Mouse (Mus musculus) myocyte (in vitro differentiated cells): ENCODE measurements around the gene Alk. TPM values are rescaled to one million over a fixed set of nuclear protein-coding genes. Genes with fewer than 3 reads are reported as not detected.

Experiments
- H3K27me3 ChIP-seq: one replicate; pipeline ENCODE4 v1.6.1; 2011; ENCODE audit not compliant: control insufficient read depth, insufficient read depth, insufficient read length
- H3K36me3 ChIP-seq: one replicate; pipeline ENCODE4 v1.6.1; 2011; ENCODE audit not compliant: control insufficient read depth, insufficient read depth
- H3K4me2 ChIP-seq: one replicate; pipeline ENCODE4 v1.6.1; 2011; ENCODE audit warnings: low read depth, control low read depth
- H3K4me3 ChIP-seq: one replicate; pipeline ENCODE4 v1.5.1; 2011; ENCODE audit warnings: mild to moderate bottlenecking, control low read depth, moderate library complexity
- H3K79me2 ChIP-seq: one replicate; pipeline ENCODE4 v1.6.1; 2011; ENCODE audit not compliant: control insufficient read depth, insufficient read depth
- H3ac ChIP-seq: one replicate; pipeline ENCODE4 v1.6.1; 2011; ENCODE audit not compliant: control insufficient read depth, insufficient read length
- CEBPB ChIP-seq: IDR thresholded peaks from 2 replicates; pipeline ENCODE4 v1.6.1; 2011; ENCODE audit warnings: mild to moderate bottlenecking, moderate library complexity; ENCODE audit not compliant: poor library complexity, insufficient read depth, severe bottlenecking
- E2F4 ChIP-seq: IDR thresholded peaks from one replicate; pipeline ENCODE4 v1.6.1; 2011; ENCODE audit warnings: mild to moderate bottlenecking, control low read depth, moderate library complexity; ENCODE audit not compliant: insufficient read depth
- MAX ChIP-seq: IDR thresholded peaks from one replicate; pipeline ENCODE4 v1.6.1; 2011; ENCODE audit warnings: low read depth, mild to moderate bottlenecking, control low read depth
- MYOD1 ChIP-seq, 3 experiments: IDR thresholded peaks; one replicate each; pipeline ENCODE4 v1.6.1; 2011; ENCODE audit warnings: control low read depth in 2 of 3, low read depth in 2 of 3, mild to moderate bottlenecking in 2 of 3, moderate library complexity in 1 of 3; ENCODE audit not compliant: insufficient read length in 2 of 3, control insufficient read depth in 1 of 3
- MYOG ChIP-seq, 3 experiments: IDR thresholded peaks; one replicate each; pipeline ENCODE4 v1.6.1; 2011; ENCODE audit warnings: control low read depth in 2 of 3, low read depth in 2 of 3, mild to moderate bottlenecking in 2 of 3; ENCODE audit not compliant: insufficient read length in 2 of 3, control insufficient read depth in 1 of 3, insufficient read depth in 1 of 3
- POLR2A ChIP-seq: IDR thresholded peaks from one replicate; pipeline ENCODE4 v1.6.1; 2011; ENCODE audit warnings: low read depth, mild to moderate bottlenecking, control low read depth, moderate library complexity; ENCODE audit not compliant: insufficient read length
- POLR2AphosphoS2 ChIP-seq: IDR thresholded peaks from one replicate; pipeline ENCODE4 v1.6.1; 2011; ENCODE audit warnings: low read depth, control low read depth; ENCODE audit not compliant: insufficient read length
- REST ChIP-seq: IDR thresholded peaks from one replicate; pipeline ENCODE4 v1.6.1; 2011; ENCODE audit warnings: mild to moderate bottlenecking, control low read depth, moderate library complexity; ENCODE audit not compliant: insufficient read depth, insufficient read length
- SRF ChIP-seq: IDR thresholded peaks from one replicate; pipeline ENCODE4 v1.6.1; 2011; ENCODE audit warnings: low read depth; ENCODE audit not compliant: control insufficient read depth, insufficient read length
- TCF12 ChIP-seq: IDR thresholded peaks from one replicate; pipeline ENCODE4 v1.6.1; 2011; ENCODE audit warnings: mild to moderate bottlenecking, control low read depth; ENCODE audit not compliant: poor library complexity, insufficient read depth, severe bottlenecking
- TCF3 ChIP-seq: IDR thresholded peaks from one replicate; pipeline ENCODE4 v1.6.1; 2011; ENCODE audit warnings: low read depth, control low read depth; ENCODE audit not compliant: insufficient read length
- USF1 ChIP-seq: IDR thresholded peaks from one replicate; pipeline ENCODE4 v1.6.1; 2011; ENCODE audit warnings: low read depth, mild to moderate bottlenecking, control low read depth, moderate library complexity
- polyA plus RNA-seq: library from polyadenylated mRNA; unstranded; fragments of >200 nt; fragmentation: generic; extraction: Trizol; gene quantifications from one replicate; pipeline ENCODE4 v1.2.1, GENCODE M21; 2012; ENCODE audit warnings: missing spikeins

Gene Alk
- polyA plus RNA-seq, 1 experiment = not detected

- Histone ChIP-seq H3K36me3 (no peaks in the 10 kb centered on the region), H3ac (no peak overlapping the region)
These were observed 69.1 kb downstream of the Alk start for GRCm38 (mm10) chr17:72535304-72535703.

GRCm38 (mm10) chr17:72532266-72532665 lies 72.2 kb downstream of the Alk start:
- H3K4me3 ChIP-seq = no peak overlapping the region
- TF ChIP-seq SRF (no peak), E2F4 (no peak), TCF12 (no peak), MYOD1 (IDR thresholded peaks at IDR 0.05; ENCODE audit: control insufficient read depth in 1 of 3, insufficient read length in 2 of 3, low read depth in 2 of 3) (no peak), USF1 (no peak), TCF3 (no peak), POLR2AphosphoS2 (no peak), MYOG (IDR thresholded peaks at IDR 0.05; ENCODE audit: control insufficient read depth in 1 of 3, insufficient read depth in 1 of 3, insufficient read length in 2 of 3, low read depth in 2 of 3) (no peak)
- H3K36me3 ChIP-seq = no peaks in the 10 kb centered on the region
- no peaks in the 10 kb centered on the region for H3K27me3 ChIP-seq
- no peak overlapping the region for H3ac ChIP-seq
- H3K4me2 ChIP-seq = no peak overlapping the region
- no peaks in the 10 kb centered on the region for H3K79me2 ChIP-seq

More at GRCm38 (mm10) chr17:72535304-72535703, 69.1 kb downstream of the Alk start:
- Histone ChIP-seq H3K79me2 (no peaks in the 10 kb centered on the region), H3K27me3 (no peaks in the 10 kb centered on the region), H3K4me3 (no peak overlapping the region), H3K4me2 (no peak overlapping the region)
- TF ChIP-seq REST = no peak

- Histone ChIP-seq H3K36me3 (no peaks in the 10 kb centered on the region), H3K4me3 (no peak overlapping the region), H3K79me2 (no peaks in the 10 kb centered on the region), H3K27me3 (no peaks in the 10 kb centered on the region), H3K4me2 (no peak overlapping the region), H3ac (no peak overlapping the region)
- TF ChIP-seq USF1 = no peak
- TF ChIP-seq TCF12 = no peak
- TF ChIP-seq TCF3 = no peak
- TF ChIP-seq MYOD1 (IDR thresholded peaks at IDR 0.05; ENCODE audit: control insufficient read depth in 1 of 3, insufficient read length in 2 of 3, low read depth in 2 of 3) = no peak
- no peak for TF ChIP-seq E2F4
- TF ChIP-seq POLR2A = no peak
- TF ChIP-seq REST = no peak
- TF ChIP-seq POLR2AphosphoS2 = no peak
- TF ChIP-seq SRF = no peak
These were observed 75.9 kb downstream of the Alk start for GRCm38 (mm10) chr17:72528481-72528880.

- no peaks in the 10 kb centered on the region for H3K27me3 ChIP-seq
- TF ChIP-seq CEBPB (no peak), TCF12 (no peak), MAX (no peak), USF1 (no peak), TCF3 (no peak), E2F4 (no peak), MYOD1 (IDR thresholded peaks at IDR 0.05; ENCODE audit: control insufficient read depth in 1 of 3, insufficient read length in 2 of 3, low read depth in 2 of 3) (no peak), SRF (no peak), POLR2AphosphoS2 (no peak), POLR2A (no peak), REST (no peak), MYOG (IDR thresholded peaks at IDR 0.05; ENCODE audit: control insufficient read depth in 1 of 3, insufficient read depth in 1 of 3, insufficient read length in 2 of 3, low read depth in 2 of 3) (no peak)
These were observed 76.9 kb downstream of the Alk start for GRCm38 (mm10) chr17:72527481-72527880.

GRCm38 (mm10) chr17:72526356-72526755 lies 78.1 kb downstream of the Alk start:
- Histone ChIP-seq H3K4me3 (no peak overlapping the region), H3K79me2 (no peaks in the 10 kb centered on the region), H3K27me3 (no peaks in the 10 kb centered on the region), H3K36me3 (no peaks in the 10 kb centered on the region), H3ac (no peak overlapping the region), H3K4me2 (no peak overlapping the region)
- no peak for TF ChIP-seq SRF
- TF ChIP-seq MAX = no peak
- no peak for TF ChIP-seq TCF3
- TF ChIP-seq E2F4 = no peak
- TF ChIP-seq MYOG (IDR thresholded peaks at IDR 0.05; ENCODE audit: control insufficient read depth in 1 of 3, insufficient read depth in 1 of 3, insufficient read length in 2 of 3, low read depth in 2 of 3) = no peak
- no peak for TF ChIP-seq TCF12
- TF ChIP-seq POLR2A = no peak

More at GRCm38 (mm10) chr17:72527481-72527880, 76.9 kb downstream of the Alk start:
- Histone ChIP-seq H3K4me2 (no peak overlapping the region), H3K4me3 (no peak overlapping the region), H3K36me3 (no peaks in the 10 kb centered on the region), H3ac (no peak overlapping the region), H3K79me2 (no peaks in the 10 kb centered on the region)
